Mouse (Mus musculus): ENCODE measurements around the gene Taok2. TPM values are rescaled to one million over a fixed set of nuclear protein-coding genes. Genes with fewer than 3 reads are reported as not detected.

The Taok2 gene
- polyA plus RNA-seq, 1 experiment: 97.0 TPM

DNA sequence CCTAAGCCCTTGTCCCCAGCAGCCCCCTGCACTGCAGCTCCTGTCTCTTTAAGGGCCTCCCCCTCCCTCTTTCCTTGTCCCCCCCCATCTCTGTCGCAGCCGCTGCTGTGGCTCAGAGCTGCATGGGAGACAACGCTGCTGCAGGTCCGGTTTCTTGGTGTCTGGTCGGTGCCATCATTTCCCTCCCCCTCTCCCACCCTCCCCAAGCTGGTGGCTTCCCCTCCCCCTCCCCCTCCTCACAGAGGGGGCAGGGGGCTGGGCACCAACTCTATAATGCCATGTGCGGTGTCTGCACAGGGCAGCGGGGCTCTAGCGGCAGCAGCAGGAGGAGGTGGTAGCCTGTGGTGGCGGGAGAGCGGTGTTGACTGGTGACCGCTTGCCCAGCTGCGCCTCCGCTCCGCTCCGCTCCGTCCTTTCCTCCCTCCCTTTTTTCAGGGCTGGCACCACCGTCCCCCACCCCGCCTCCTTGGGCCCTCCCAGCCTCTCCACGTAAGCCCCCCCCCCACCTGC, 61.2 kb downstream of the Taok2 start:
- Histone ChIP-seq H3K27ac (ENCODE audit: insufficient read depth, low read length) (no peak overlapping the region), H3K36me3 (ENCODE audit: control insufficient read depth, insufficient read depth, low read length) (no peaks in the 10 kb centered on the region), H3K4me1 (ENCODE audit: control insufficient read depth, insufficient read depth, insufficient read length) (no peaks in the 10 kb centered on the region), H3K27me3 (ENCODE audit: control insufficient read depth, insufficient read depth, low read length) (peaks cover 2% of the 10 kb centered on the region; the same call in 1 of the 2 replicates), H3K4me3 (ENCODE audit: extremely low read depth, insufficient read depth, insufficient read length) (no peak overlapping the region)
- TF ChIP-seq POLR2A (IDR thresholded peaks at IDR 0.05; ENCODE audit: low read depth, low read length) (no peak), CTCF (IDR thresholded peaks at IDR 0.05; ENCODE audit: extremely low read depth, insufficient read depth, insufficient read length, insufficient replicate concordance) (no peak)
- 6% methylated on average over 14 of the region's 19 CpGs for WGBS
- no peak for DNase-seq (ENCODE audit: low read depth in 1 of 2, low spot score in 2 of 2)

GRCm38 (mm10) chr7:126822741-126823140, 61.8 kb downstream of the Taok2 start:
- H3K27ac ChIP-seq (ENCODE audit: insufficient read depth, low read length): no peak overlapping the region
- no peak for TF ChIP-seq POLR2A (IDR thresholded peaks at IDR 0.05; ENCODE audit: low read depth, low read length)
- no peak for TF ChIP-seq CTCF (IDR thresholded peaks at IDR 0.05; ENCODE audit: extremely low read depth, insufficient read depth, insufficient read length, insufficient replicate concordance)
- no peak for DNase-seq (ENCODE audit: low read depth in 1 of 2, low spot score in 2 of 2)

DNA sequence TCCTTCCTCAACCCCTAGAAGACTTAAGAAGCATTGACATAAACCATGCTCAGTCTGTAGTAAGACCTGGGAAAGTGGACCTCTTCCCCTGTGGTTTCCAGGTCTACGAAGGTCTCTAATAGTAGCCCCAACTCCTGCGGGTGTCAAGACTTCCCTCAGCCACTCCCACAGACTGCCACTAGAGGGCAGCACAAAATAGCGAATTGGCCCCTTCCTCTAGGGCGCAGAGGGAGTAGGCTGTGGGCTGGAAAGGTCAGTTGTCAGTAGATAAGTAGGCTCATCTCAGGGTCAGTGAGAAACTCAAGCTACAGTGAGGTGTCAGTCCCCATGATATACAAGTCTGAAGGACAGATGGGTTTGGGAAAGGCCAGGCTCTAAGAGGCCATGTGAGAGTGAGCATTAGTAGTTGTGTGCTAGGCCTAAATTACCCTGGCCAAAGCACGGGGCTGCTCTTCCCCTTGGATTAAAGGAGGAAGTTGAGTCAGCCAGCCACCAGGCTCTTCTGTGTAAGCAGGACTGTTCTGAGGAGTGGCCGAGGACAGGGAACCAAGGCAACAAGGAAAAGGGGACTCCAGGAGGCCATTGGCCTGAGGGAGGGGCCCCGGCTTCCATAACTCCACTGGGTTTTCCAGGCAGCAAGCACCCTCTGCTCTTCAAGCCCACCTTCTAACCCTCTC, 62.5 kb downstream of the Taok2 start:
- DNase-seq (ENCODE audit: low read depth in 1 of 2, low spot score in 2 of 2): peak; percentile 46 to 76
- peaks cover 2% of the 10 kb centered on the region; the same call in 1 of the 2 replicates for H3K27me3 ChIP-seq (ENCODE audit: control insufficient read depth, insufficient read depth, low read length)
- no peak overlapping the region for H3K4me3 ChIP-seq (ENCODE audit: extremely low read depth, insufficient read depth, insufficient read length)
- no peak overlapping the region for H3K27ac ChIP-seq (ENCODE audit: insufficient read depth, low read length)
- H3K4me1 ChIP-seq (ENCODE audit: control insufficient read depth, insufficient read depth, insufficient read length): no peaks in the 10 kb centered on the region
- no peaks in the 10 kb centered on the region for H3K36me3 ChIP-seq (ENCODE audit: control insufficient read depth, insufficient read depth, low read length)
- TF ChIP-seq POLR2A (IDR thresholded peaks at IDR 0.05; ENCODE audit: low read depth, low read length) (no peak), CTCF (IDR thresholded peaks at IDR 0.05; ENCODE audit: extremely low read depth, insufficient read depth, insufficient read length, insufficient replicate concordance) (peak; percentile 90; the same call in 1 of the 2 replicates)
- 32% methylated on average over 7 of the region's 7 CpGs for WGBS

More at GRCm38 (mm10) chr7:126822741-126823140, 61.8 kb downstream of the Taok2 start:
- Histone ChIP-seq H3K4me1 (ENCODE audit: control insufficient read depth, insufficient read depth, insufficient read length) (no peaks in the 10 kb centered on the region), H3K4me3 (ENCODE audit: extremely low read depth, insufficient read depth, insufficient read length) (no peak overlapping the region), H3K36me3 (ENCODE audit: control insufficient read depth, insufficient read depth, low read length) (no peaks in the 10 kb centered on the region), H3K27me3 (ENCODE audit: control insufficient read depth, insufficient read depth, low read length) (peaks cover 2% of the 10 kb centered on the region; the same call in 1 of the 2 replicates)
- WGBS: 65% methylated on average over 9 of the region's 9 CpGs

DNA sequence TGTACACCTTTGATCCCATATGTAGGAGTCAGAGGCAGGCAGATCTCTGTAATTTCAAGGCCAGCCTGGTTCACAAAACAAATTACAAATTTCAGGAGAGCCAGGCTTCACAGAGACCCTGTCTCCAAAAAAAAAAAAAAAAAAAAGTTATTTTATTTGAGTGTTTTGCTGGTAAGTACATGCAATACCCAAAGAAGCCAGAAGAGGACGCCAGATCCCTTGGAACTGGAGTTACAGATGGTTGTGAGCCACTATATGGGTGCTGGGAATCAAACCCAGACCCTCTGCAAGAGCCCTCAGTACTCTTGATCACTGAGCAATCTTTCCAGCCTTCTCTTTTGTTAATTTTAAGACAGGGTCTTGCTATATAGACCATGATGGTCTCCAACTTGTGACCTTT, 65.7 kb downstream of the Taok2 start:
- no peak for DNase-seq (ENCODE audit: low read depth in 1 of 2, low spot score in 2 of 2)
- Histone ChIP-seq H3K27me3 (ENCODE audit: control insufficient read depth, insufficient read depth, low read length) (peaks cover 2% of the 10 kb centered on the region; the same call in 1 of the 2 replicates), H3K4me1 (ENCODE audit: control insufficient read depth, insufficient read depth, insufficient read length) (no peaks in the 10 kb centered on the region), H3K36me3 (ENCODE audit: control insufficient read depth, insufficient read depth, low read length) (no peaks in the 10 kb centered on the region), H3K27ac (ENCODE audit: insufficient read depth, low read length) (no peak overlapping the region), H3K4me3 (ENCODE audit: extremely low read depth, insufficient read depth, insufficient read length) (no peak overlapping the region)
- 26% methylated on average over 1 of the region's 1 CpGs for WGBS
- TF ChIP-seq POLR2A (IDR thresholded peaks at IDR 0.05; ENCODE audit: low read depth, low read length) (no peak), CTCF (IDR thresholded peaks at IDR 0.05; ENCODE audit: extremely low read depth, insufficient read depth, insufficient read length, insufficient replicate concordance) (no peak)

- WGBS: 87% methylated on average over 7 of the region's 7 CpGs
- H3K4me3 ChIP-seq (ENCODE audit: extremely low read depth, insufficient read depth, insufficient read length): no peak overlapping the region
- no peak overlapping the region for H3K27ac ChIP-seq (ENCODE audit: insufficient read depth, low read length)
- DNase-seq (ENCODE audit: low read depth in 1 of 2, low spot score in 2 of 2): no peak
- no peak for TF ChIP-seq CTCF (IDR thresholded peaks at IDR 0.05; ENCODE audit: extremely low read depth, insufficient read depth, insufficient read length, insufficient replicate concordance)
- TF ChIP-seq POLR2A (IDR thresholded peaks at IDR 0.05; ENCODE audit: low read depth, low read length): no peak
- no peaks in the 10 kb centered on the region for H3K4me1 ChIP-seq (ENCODE audit: control insufficient read depth, insufficient read depth, insufficient read length)
- H3K36me3 ChIP-seq (ENCODE audit: control insufficient read depth, insufficient read depth, low read length): no peaks in the 10 kb centered on the region
- H3K27me3 ChIP-seq (ENCODE audit: control insufficient read depth, insufficient read depth, low read length): no peaks in the 10 kb centered on the region
Measured at GRCm38 (mm10) chr7:126817595-126817994, 66.9 kb downstream of the Taok2 start.

DNA sequence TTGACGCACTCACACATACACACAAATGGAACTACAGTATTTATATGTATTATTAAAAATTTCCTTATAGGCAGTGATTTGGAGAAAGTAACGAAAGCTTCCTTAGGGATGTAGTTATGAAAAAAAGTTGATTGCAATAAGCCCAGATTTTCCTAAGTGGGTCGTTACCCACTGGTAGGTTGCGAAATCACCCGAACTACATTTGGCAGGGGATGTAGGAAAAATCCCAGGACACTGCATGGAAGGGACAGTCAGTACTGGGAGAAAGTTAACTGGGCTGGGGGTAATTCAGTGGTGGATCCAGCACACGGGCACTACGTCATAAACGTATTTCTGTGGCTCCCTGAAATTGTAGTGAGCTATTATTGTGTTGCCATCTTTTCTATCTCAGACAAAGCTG, 68.0 kb downstream of the Taok2 start:
- DNase-seq (ENCODE audit: low read depth in 1 of 2, low spot score in 2 of 2): no peak
- H3K36me3 ChIP-seq (ENCODE audit: control insufficient read depth, insufficient read depth, low read length): no peaks in the 10 kb centered on the region
- WGBS: 83% methylated on average over 8 of the region's 8 CpGs
- no peak overlapping the region for H3K4me3 ChIP-seq (ENCODE audit: extremely low read depth, insufficient read depth, insufficient read length)
- H3K27ac ChIP-seq (ENCODE audit: insufficient read depth, low read length): no peak overlapping the region
- H3K4me1 ChIP-seq (ENCODE audit: control insufficient read depth, insufficient read depth, insufficient read length): no peaks in the 10 kb centered on the region
- H3K27me3 ChIP-seq (ENCODE audit: control insufficient read depth, insufficient read depth, low read length): no peaks in the 10 kb centered on the region
- no peak for TF ChIP-seq POLR2A (IDR thresholded peaks at IDR 0.05; ENCODE audit: low read depth, low read length)
- no peak for TF ChIP-seq CTCF (IDR thresholded peaks at IDR 0.05; ENCODE audit: extremely low read depth, insufficient read depth, insufficient read length, insufficient replicate concordance)

GRCm38 (mm10) chr7:126815726-126816222, 68.7 kb downstream of the Taok2 start:
- TF ChIP-seq CTCF (IDR thresholded peaks at IDR 0.05; ENCODE audit: extremely low read depth, insufficient read depth, insufficient read length, insufficient replicate concordance) (no peak), POLR2A (IDR thresholded peaks at IDR 0.05; ENCODE audit: low read depth, low read length) (no peak)
- WGBS: 71% methylated on average over 8 of the region's 8 CpGs

More at GRCm38 (mm10) chr7:126815726-126816222, 68.7 kb downstream of the Taok2 start:
- DNase-seq (ENCODE audit: low read depth in 1 of 2, low spot score in 2 of 2): no peak
- H3K4me1 ChIP-seq (ENCODE audit: control insufficient read depth, insufficient read depth, insufficient read length): no peaks in the 10 kb centered on the region
- H3K27ac ChIP-seq (ENCODE audit: insufficient read depth, low read length): no peak overlapping the region
- no peaks in the 10 kb centered on the region for H3K27me3 ChIP-seq (ENCODE audit: control insufficient read depth, insufficient read depth, low read length)
- H3K36me3 ChIP-seq (ENCODE audit: control insufficient read depth, insufficient read depth, low read length): no peaks in the 10 kb centered on the region
- H3K4me3 ChIP-seq (ENCODE audit: extremely low read depth, insufficient read depth, insufficient read length): no peak overlapping the region

Other genes with a start within 250 kb of the Taok2 start
- gene Sgf29, start 235.4 kb downstream of the Taok2 start, polyA plus RNA-seq (2012; rRNA removed): 31.4 and 32.3 TPM in 2 replicates
- gene Sult1a1, start 208.3 kb downstream of the Taok2 start, polyA plus RNA-seq (2012; rRNA removed): 10.5 and 12.9 TPM in 2 replicates
- gene Bola2, start 189.3 kb downstream of the Taok2 start, polyA plus RNA-seq (2012; rRNA removed): 37.4 and 51.8 TPM in 2 replicates
- 13.2 and 19.5 TPM in 2 replicates for gene Slx1b, start 188.9 kb downstream of the Taok2 start, polyA plus RNA-seq (2012; rRNA removed)
- 1,755 and 1,932 TPM in 2 replicates for gene Coro1a, start 176.9 kb downstream of the Taok2 start, polyA plus RNA-seq (2012; rRNA removed)
- gene Mapk3, start 125.1 kb downstream of the Taok2 start, polyA plus RNA-seq (2012; rRNA removed): 97.0 and 108 TPM in 2 replicates
- 7.7 and 62.7 TPM in 2 replicates for gene Gdpd3, start 118.4 kb downstream of the Taok2 start, polyA plus RNA-seq (2012; rRNA removed)
- gene Ypel3, start 107.7 kb downstream of the Taok2 start, polyA plus RNA-seq (2012; rRNA removed): 393 and 605 TPM in 2 replicates
- 16.6 and 17.9 TPM in 2 replicates for gene Tbx6, start 103.2 kb downstream of the Taok2 start, polyA plus RNA-seq (2012; rRNA removed)
- gene Ppp4c, start 92.2 kb downstream of the Taok2 start, polyA plus RNA-seq (2012; rRNA removed): 175 and 184 TPM in 2 replicates
- gene Fam57b, start 87.0 kb downstream of the Taok2 start, polyA plus RNA-seq (2012; rRNA removed): 0.30 and 0.62 TPM in 2 replicates
- not detected in 2 replicates for gene 4930451I11Rik, start 53.1 kb downstream of the Taok2 start, polyA plus RNA-seq (2012; rRNA removed)
- gene Doc2a, start 37.3 kb downstream of the Taok2 start, polyA plus RNA-seq (2012; rRNA removed): not detected in 2 replicates
- gene Hirip3, start 22.7 kb downstream of the Taok2 start, polyA plus RNA-seq (2012; rRNA removed): 7.4 and 8.6 TPM in 2 replicates
- gene Ino80e, start 22.3 kb downstream of the Taok2 start, polyA plus RNA-seq (2012; rRNA removed): 40.1 and 56.0 TPM in 2 replicates
- 81.7 and 94.0 TPM in 2 replicates for gene Tmem219, start 38.2 kb upstream of the Taok2 start, polyA plus RNA-seq (2012; rRNA removed)
- 21.5 and 29.9 TPM in 2 replicates for gene Kctd13, start 44.2 kb upstream of the Taok2 start, polyA plus RNA-seq (2012; rRNA removed)
- gene Asphd1, start 64.9 kb upstream of the Taok2 start, polyA plus RNA-seq (2012; rRNA removed): not detected in 2 replicates
- 2.4 and 2.9 TPM in 2 replicates for gene Sez6l2, start 65.9 kb upstream of the Taok2 start, polyA plus RNA-seq (2012; rRNA removed)
- gene Cdipt, start 91.2 kb upstream of the Taok2 start, polyA plus RNA-seq (2012; rRNA removed): 154 and 201 TPM in 2 replicates
- gene Cdiptos, start 91.4 kb upstream of the Taok2 start, polyA plus RNA-seq (2012; rRNA removed): 0.59 and 0.71 TPM in 2 replicates
- 63.3 and 80.9 TPM in 2 replicates for gene Mvp, start 129.9 kb upstream of the Taok2 start, polyA plus RNA-seq (2012; rRNA removed)
- 0.48 and 2.5 TPM in 2 replicates for gene Pagr1b, start 131.8 kb upstream of the Taok2 start, polyA plus RNA-seq (2012; rRNA removed)
- gene Pagr1a, start 132.6 kb upstream of the Taok2 start, polyA plus RNA-seq (2012; rRNA removed): 3.1 and 3.3 TPM in 2 replicates
- 27.8 and 31.8 TPM in 2 replicates for gene Gm42742, start 136.4 kb upstream of the Taok2 start, polyA plus RNA-seq (2012; rRNA removed)
- 5.8 and 6.5 TPM in 2 replicates for gene Prrt2, start 136.5 kb upstream of the Taok2 start, polyA plus RNA-seq (2012; rRNA removed)
- gene Maz, start 142.3 kb upstream of the Taok2 start, polyA plus RNA-seq (2012; rRNA removed): 215 and 345 TPM in 2 replicates
- 6.3 and 8.2 TPM in 2 replicates for gene Kif22, start 157.8 kb upstream of the Taok2 start, polyA plus RNA-seq (2012; rRNA removed)
- 1,018 and 1,065 TPM in 2 replicates for gene Zg16, start 202.6 kb upstream of the Taok2 start, polyA plus RNA-seq (2012; rRNA removed)
- gene AI467606, start 206.7 kb upstream of the Taok2 start, polyA plus RNA-seq (2012; rRNA removed): 135 and 221 TPM in 2 replicates
- gene Qprt, start 237.5 kb upstream of the Taok2 start, polyA plus RNA-seq (2012; rRNA removed): 5.5 and 5.8 TPM in 2 replicates